Mouse (Mus musculus) heart, postnatal 0 days (tissue): Measurements from ENCODE around the gene Dnah17.

Experiments
- CTCF ChIP-seq: IDR thresholded peaks from 2 replicates; pipeline ENCODE4 v1.5.1; 2016; ENCODE audit warnings: antibody characterized with exemption, control low read depth, low read depth
- EP300 ChIP-seq: IDR thresholded peaks from 2 replicates; pipeline ENCODE4 v1.6.1; 2016; ENCODE audit warnings: antibody characterized with exemption, low read depth

- TF ChIP-seq CTCF (no peak), EP300 (no peak)
Measured at GRCm38 (mm10) chr11:117977694-117978360, 152.6 kb downstream of the Dnah17 start.
